Mouse (Mus musculus): ENCODE data around the gene Sema4g. TPM values are rescaled to one million over a fixed set of nuclear protein-coding genes. Genes with fewer than 3 reads are reported as not detected.

Sema4g gene
- polyA plus RNA-seq, 1 experiment from 2014 or later: 7.5 TPM

- H3K4me3 ChIP-seq (replicated peaks): peak overlapping the region; percentile 72
- H3K36me3 ChIP-seq (replicated peaks): peaks cover 16% of the 10 kb centered on the region
- 2% methylated on average over 18 of the region's 18 CpGs for WGBS
- ATAC-seq (ENCODE audit: low FRiP score): peak; percentile 18; the same call in 1 of the 2 replicates
- H3K4me1 ChIP-seq: peaks cover 74% of the 10 kb centered on the region
- H3K27me3 ChIP-seq: no peaks in the 10 kb centered on the region
- peak overlapping the region; percentile 94 for H3K9ac ChIP-seq
- H3K9me3 ChIP-seq: no peaks in the 10 kb centered on the region
- peak overlapping the region; percentile 98 for H3K27ac ChIP-seq
- peak overlapping the region; percentile 79 for H3K4me2 ChIP-seq
Measured at GRCm38 (mm10) chr19:45016341-45017215, 27.7 kb downstream of the Sema4g start.

DNA sequence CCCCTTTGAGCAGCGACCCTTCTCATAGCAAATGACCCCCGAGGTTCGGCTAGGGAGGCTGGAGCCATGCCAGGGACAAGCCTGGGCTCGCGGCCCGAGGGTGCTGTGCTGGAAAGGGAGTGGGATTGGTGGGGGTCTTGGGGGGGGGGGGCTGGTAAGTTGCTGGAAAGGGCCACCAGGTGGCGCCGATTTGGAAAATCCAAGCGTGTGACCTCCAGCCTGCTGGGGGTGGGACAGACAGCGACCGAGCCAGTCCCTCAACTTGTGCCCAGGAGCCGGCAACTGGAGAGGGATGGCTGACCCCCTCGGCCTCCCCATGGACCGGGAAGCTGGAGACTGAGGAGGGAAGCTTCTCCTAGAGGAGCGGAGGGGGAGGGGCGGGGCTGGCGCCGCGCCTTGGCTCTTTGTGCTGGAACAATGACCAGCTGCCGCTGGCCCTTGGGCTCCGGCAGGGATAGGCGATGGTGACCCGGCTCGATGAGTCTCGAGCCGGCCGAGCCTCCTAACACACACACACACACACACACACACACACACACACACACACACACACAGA is 28.4 kb downstream of the Sema4g start:
- peak overlapping the region; percentile 79 for H3K4me2 ChIP-seq
- peaks cover 15% of the 10 kb centered on the region for H3K36me3 ChIP-seq (replicated peaks)
- peak; percentile 72 for ATAC-seq (ENCODE audit: low FRiP score)
- WGBS: 0% methylated on average over 15 of the region's 27 CpGs
- H3K4me1 ChIP-seq: peaks cover 77% of the 10 kb centered on the region
- H3K4me3 ChIP-seq (replicated peaks): peak overlapping the region; percentile 72
- H3K9me3 ChIP-seq: no peaks in the 10 kb centered on the region
- peak overlapping the region; percentile 98 for H3K27ac ChIP-seq
- H3K9ac ChIP-seq: peak overlapping the region; percentile 94
- H3K27me3 ChIP-seq: no peaks in the 10 kb centered on the region

- WGBS: under 1% methylated on average over 46 of the region's 48 CpGs
Measured at GRCm38 (mm10) chr19:45017909-45018308, 29.0 kb downstream of the Sema4g start.

DNA sequence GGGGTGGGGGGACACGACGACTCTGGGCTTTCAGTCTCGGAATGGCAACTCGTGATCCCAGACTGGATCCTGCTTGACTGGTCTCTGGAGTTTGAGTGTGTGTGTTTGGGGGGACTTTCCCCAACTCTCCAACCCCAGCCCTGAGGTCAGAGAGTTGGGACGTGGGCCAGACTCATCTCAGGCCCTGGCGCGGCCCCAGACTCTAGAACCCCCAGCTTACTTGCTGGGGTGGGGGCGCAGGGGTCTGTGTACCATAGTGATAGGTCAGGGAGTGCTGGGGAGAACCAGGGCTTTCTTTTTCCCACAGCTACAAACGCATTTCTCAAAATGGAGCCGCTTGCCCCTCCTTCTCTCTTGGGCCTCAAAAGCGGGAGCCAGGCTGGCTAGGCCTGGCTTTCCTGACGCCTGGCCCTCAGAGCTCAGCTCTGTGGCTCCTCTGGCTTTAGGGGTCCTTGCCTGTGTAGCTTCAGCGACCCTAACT is 29.5 kb downstream of the Sema4g start:
- H3K36me3 ChIP-seq (replicated peaks): peaks cover 22% of the 10 kb centered on the region
- H3K9ac ChIP-seq: peak overlapping the region; percentile 94
- H3K27me3 ChIP-seq: no peaks in the 10 kb centered on the region
- H3K27ac ChIP-seq: peak overlapping the region; percentile 98
- peaks cover 70% of the 10 kb centered on the region for H3K4me1 ChIP-seq
- peak overlapping the region; percentile 79 for H3K4me2 ChIP-seq
- no peaks in the 10 kb centered on the region for H3K9me3 ChIP-seq
- ATAC-seq (ENCODE audit: low FRiP score): 0 out of 2 replicates have a peak, but pooled peaks have one; percentile 4
- under 1% methylated on average over 13 of the region's 13 CpGs for WGBS
- peak overlapping the region; percentile 72 for H3K4me3 ChIP-seq (replicated peaks)

More at GRCm38 (mm10) chr19:45017909-45018308, 29.0 kb downstream of the Sema4g start:
- Histone ChIP-seq H3K36me3 (replicated peaks) (peaks cover 19% of the 10 kb centered on the region; the same call in 1 of the 2 replicates), H3K4me3 (replicated peaks) (peak overlapping the region; percentile 72), H3K27ac (peak overlapping the region; percentile 98), H3K27me3 (no peaks in the 10 kb centered on the region), H3K4me2 (peak overlapping the region; percentile 79), H3K4me1 (peaks cover 70% of the 10 kb centered on the region), H3K9ac (peak overlapping the region; percentile 94), H3K9me3 (no peaks in the 10 kb centered on the region)
- peak; percentile 81 for ATAC-seq (ENCODE audit: low FRiP score)

GRCm38 (mm10) chr19:45020348-45020747 is 31.4 kb downstream of the Sema4g start:
- peak overlapping the region; percentile 79; the same call in 1 of the 2 replicates for H3K4me2 ChIP-seq
- H3K4me1 ChIP-seq: peaks cover 60% of the 10 kb centered on the region
- H3K36me3 ChIP-seq (replicated peaks): peaks cover 39% of the 10 kb centered on the region
- H3K9ac ChIP-seq: 0 out of 2 replicates have a peak overlapping the region, but pooled peaks have one; percentile 17
- no peak for ATAC-seq (ENCODE audit: low FRiP score)
- no peak overlapping the region for H3K27ac ChIP-seq
- H3K27me3 ChIP-seq: no peaks in the 10 kb centered on the region
- WGBS: 73% methylated on average over 6 of the region's 6 CpGs
- H3K4me3 ChIP-seq (replicated peaks): 0 out of 2 replicates have a peak overlapping the region, but pooled peaks have one; percentile 5
- no peaks in the 10 kb centered on the region for H3K9me3 ChIP-seq

- 91% methylated on average over 15 of the region's 15 CpGs for WGBS
- H3K9ac ChIP-seq: 0 out of 2 replicates have a peak overlapping the region, but pooled peaks have one; percentile 36
- no peak overlapping the region for H3K27ac ChIP-seq
- no peak for ATAC-seq (ENCODE audit: low FRiP score)
- peaks cover 49% of the 10 kb centered on the region for H3K4me1 ChIP-seq
- no peak overlapping the region for H3K4me2 ChIP-seq
- no peaks in the 10 kb centered on the region for H3K27me3 ChIP-seq
- no peaks in the 10 kb centered on the region for H3K9me3 ChIP-seq
- H3K4me3 ChIP-seq (replicated peaks): no peak overlapping the region
- H3K36me3 ChIP-seq (replicated peaks): peaks cover 49% of the 10 kb centered on the region
Measured at GRCm38 (mm10) chr19:45021362-45021761, 32.5 kb downstream of the Sema4g start.

- Histone ChIP-seq H3K9me3 (no peaks in the 10 kb centered on the region), H3K9ac (no peak overlapping the region), H3K4me2 (no peak overlapping the region), H3K27me3 (no peaks in the 10 kb centered on the region), H3K4me1 (peaks cover 42% of the 10 kb centered on the region), H3K36me3 (replicated peaks) (peaks cover 71% of the 10 kb centered on the region), H3K4me3 (replicated peaks) (no peak overlapping the region), H3K27ac (no peak overlapping the region)
- WGBS: 90% methylated on average over 11 of the region's 11 CpGs
- ATAC-seq (ENCODE audit: low FRiP score): no peak
Measured at GRCm38 (mm10) chr19:45023993-45024392, 35.1 kb downstream of the Sema4g start.

GRCm38 (mm10) chr19:45024775-45025174 is 35.9 kb downstream of the Sema4g start:
- Histone ChIP-seq H3K4me3 (replicated peaks) (no peak overlapping the region), H3K27ac (no peak overlapping the region), H3K4me2 (no peak overlapping the region), H3K36me3 (replicated peaks) (peaks cover 71% of the 10 kb centered on the region), H3K27me3 (no peaks in the 10 kb centered on the region), H3K4me1 (peaks cover 34% of the 10 kb centered on the region), H3K9ac (no peak overlapping the region), H3K9me3 (no peaks in the 10 kb centered on the region)
- no peak for ATAC-seq (ENCODE audit: low FRiP score)
- 92% methylated on average over 20 of the region's 20 CpGs for WGBS

DNA sequence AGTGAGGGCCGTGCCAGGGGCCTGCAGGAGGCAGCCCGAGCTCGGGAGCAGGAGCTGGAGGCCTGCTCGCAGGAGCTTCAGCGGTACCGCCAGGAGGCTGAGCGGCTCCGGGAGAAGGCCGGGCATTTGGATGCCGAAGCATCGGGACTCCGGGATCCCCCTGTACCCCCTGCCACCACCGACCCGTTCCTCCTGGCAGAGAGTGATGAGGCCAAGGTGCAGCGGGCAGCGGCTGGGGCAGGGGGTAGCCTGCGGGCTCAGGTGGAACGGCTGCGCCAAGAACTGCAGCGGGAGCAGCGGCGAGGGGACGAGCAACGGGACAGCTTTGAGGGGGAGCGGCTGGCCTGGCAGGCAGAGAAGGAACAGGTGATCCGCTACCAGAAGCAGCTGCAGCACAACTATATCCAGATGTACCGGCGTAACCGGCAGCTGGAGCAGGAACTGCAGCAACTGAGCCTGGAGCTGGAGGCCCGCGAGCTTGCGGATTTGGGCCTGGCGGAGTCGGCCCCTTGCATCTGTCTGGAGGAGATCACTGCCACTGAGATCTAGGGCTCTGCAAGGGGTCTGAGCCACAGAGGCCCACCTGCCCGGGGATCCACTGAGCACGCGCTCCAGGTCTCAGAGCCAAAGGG is 37.2 kb downstream of the Sema4g start:
- no peak overlapping the region for H3K27ac ChIP-seq
- peaks cover 69% of the 10 kb centered on the region for H3K36me3 ChIP-seq (replicated peaks)
- ATAC-seq (ENCODE audit: low FRiP score): no peak
- H3K9ac ChIP-seq: no peak overlapping the region
- no peaks in the 10 kb centered on the region for H3K27me3 ChIP-seq
- WGBS: 88% methylated on average over 37 of the region's 37 CpGs
- no peak overlapping the region for H3K4me2 ChIP-seq
- H3K4me3 ChIP-seq (replicated peaks): no peak overlapping the region
- no peaks in the 10 kb centered on the region for H3K9me3 ChIP-seq
- H3K4me1 ChIP-seq: peaks cover 29% of the 10 kb centered on the region

DNA sequence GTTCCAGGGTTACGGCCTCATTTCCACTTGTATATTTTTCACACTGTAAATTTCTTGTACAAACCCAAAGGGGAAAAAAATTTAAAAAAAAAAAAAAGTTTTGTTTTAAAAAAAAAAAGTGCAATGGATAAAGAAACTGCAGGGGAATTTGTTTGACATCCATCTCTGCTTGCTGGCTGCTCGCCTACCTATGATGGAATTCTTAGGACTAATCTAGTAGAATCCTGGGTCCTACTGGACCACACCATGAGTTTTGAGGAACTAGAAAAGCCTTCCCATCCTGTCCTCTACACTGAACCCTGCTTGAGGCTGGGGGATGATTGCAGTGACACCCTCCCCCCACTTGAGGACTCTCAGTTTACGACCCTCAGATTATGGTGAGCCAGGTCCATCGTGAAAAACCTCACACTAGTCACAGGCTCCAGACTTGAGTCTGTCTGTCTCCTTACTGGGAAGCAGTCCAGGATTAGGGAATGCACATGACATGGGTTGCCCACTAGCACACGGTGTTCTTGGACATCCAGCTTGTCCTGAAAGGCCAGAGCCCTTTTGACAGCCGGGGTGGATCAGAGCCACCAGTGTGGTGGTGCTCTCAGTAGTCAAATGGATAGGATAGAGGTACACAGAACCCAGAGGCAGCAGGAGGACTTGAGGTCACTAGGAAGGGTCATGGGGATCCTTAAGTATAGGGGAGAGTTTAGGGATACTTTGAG is 38.2 kb downstream of the Sema4g start:
- WGBS: 82% methylated on average over 6 of the region's 6 CpGs
- H3K27me3 ChIP-seq: no peaks in the 10 kb centered on the region
- no peak overlapping the region for H3K4me2 ChIP-seq
- H3K4me1 ChIP-seq: peaks cover 27% of the 10 kb centered on the region
- H3K9ac ChIP-seq: no peak overlapping the region
- H3K27ac ChIP-seq: no peak overlapping the region
- no peak overlapping the region for H3K4me3 ChIP-seq (replicated peaks)
- peaks cover 59% of the 10 kb centered on the region for H3K36me3 ChIP-seq (replicated peaks)
- ATAC-seq (ENCODE audit: low FRiP score): no peak
- H3K9me3 ChIP-seq: no peaks in the 10 kb centered on the region

DNA sequence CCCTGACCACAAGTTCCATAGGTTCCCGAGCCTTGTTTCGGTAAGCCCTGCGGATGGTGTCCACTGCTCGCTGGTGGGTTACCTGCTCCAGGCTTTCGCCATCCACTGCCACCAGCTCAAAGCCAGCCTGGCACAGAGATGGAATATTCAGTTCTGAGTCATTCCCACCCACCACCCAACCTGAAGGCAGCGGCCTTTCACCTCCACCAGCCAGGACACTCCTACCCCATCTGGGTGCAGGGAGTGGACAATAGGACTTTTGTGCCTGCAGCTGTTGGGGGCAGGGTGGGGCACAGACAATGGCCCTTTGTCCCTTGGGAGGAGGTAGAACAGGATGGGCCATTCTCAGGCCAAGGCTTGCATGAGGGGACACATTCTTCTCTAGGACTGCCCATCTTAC is 38.9 kb downstream of the Sema4g start:
- Histone ChIP-seq H3K4me1 (peaks cover 27% of the 10 kb centered on the region), H3K9me3 (no peaks in the 10 kb centered on the region), H3K27me3 (no peaks in the 10 kb centered on the region), H3K36me3 (replicated peaks) (peaks cover 53% of the 10 kb centered on the region), H3K9ac (no peak overlapping the region), H3K4me3 (replicated peaks) (no peak overlapping the region), H3K27ac (no peak overlapping the region), H3K4me2 (no peak overlapping the region)
- ATAC-seq (ENCODE audit: low FRiP score): no peak
- WGBS: 80% methylated on average over 6 of the region's 6 CpGs

Measured in forebrain, embryonic 12.5 days (tissue).